Mouse (Mus musculus) olfactory bulb, adult 2 months (tissue): ENCODE measurements around the gene Ankrd9.

Source experiments
- CTCF ChIP-seq: fragments of 200-500 bp; IDR thresholded peaks from 2 replicates; pipeline ENCODE4 v1.5.1; 2012; ENCODE audit warnings: low read depth, mild to moderate bottlenecking, low read length, moderate library complexity; ENCODE audit not compliant: insufficient read depth
- POLR2A ChIP-seq: fragments of 200-500 bp; IDR thresholded peaks from 2 replicates; pipeline ENCODE4 v1.6.1; 2012; ENCODE audit warnings: mild to moderate bottlenecking, low read depth, low read length, moderate library complexity; ENCODE audit not compliant: insufficient read depth

DNA sequence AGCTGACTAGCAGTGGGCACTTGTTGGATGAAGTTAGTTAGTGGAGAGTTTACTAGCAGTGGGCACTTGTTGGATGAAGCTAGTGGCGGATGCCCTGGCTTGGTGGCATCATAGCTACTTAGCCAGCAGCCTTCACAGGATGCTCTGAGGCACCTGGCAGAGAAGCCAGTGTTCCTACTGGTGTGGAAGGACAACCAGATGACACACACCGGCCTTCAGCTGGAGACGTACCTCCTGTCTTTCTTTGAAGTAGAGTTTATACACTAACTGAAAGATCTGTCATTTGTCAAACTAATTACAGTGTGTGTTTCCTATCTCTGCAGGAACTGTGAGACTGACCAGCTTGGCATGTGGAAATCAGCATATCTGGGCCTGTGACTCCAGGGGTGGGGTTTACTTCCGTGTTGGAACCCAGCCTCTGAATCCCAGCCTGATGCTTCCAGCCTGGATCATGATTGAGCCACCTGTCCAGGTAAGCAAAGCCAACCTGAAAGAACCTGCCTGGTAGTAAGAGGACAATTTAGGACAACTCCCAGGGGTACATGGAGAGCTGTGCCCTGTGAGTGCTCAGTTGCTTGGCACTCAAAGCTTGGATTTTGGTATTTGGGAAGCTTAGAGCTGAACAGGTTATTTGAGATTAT is 24.4 kb downstream of the Ankrd9 start:
- no peak for TF ChIP-seq CTCF
- no peak for TF ChIP-seq POLR2A
